Mouse (Mus musculus) MEL (cell line): ENCODE data around the gene Pdzd2.

ENCODE experiments used
- CTCF ChIP-seq, 3 experiments: IDR thresholded peaks in 2 of 3; conservative IDR thresholded peaks in 1 of 3; 2 replicates each; pipeline ENCODE4 v1.5.1; 2011 to 2012; ENCODE audit warnings: low read length in 3 of 3, low read depth in 2 of 3, mild to moderate bottlenecking in 2 of 3, improper control_type of control experiment in 1 of 3, inconsistent platforms in 1 of 3, mixed read lengths in 1 of 3, moderate library complexity in 1 of 3; ENCODE audit not compliant: control insufficient read depth in 1 of 3, insufficient read depth in 1 of 3, poor library complexity in 1 of 3, severe bottlenecking in 1 of 3
- EP300 ChIP-seq, 2 experiments: IDR thresholded peaks; 2 replicates each; pipeline ENCODE4 v1.6.1; 2011; ENCODE audit warnings: improper control_type of control experiment in 2 of 2, low read length in 2 of 2, low read depth in 1 of 2, mild to moderate bottlenecking in 1 of 2
- MAFK ChIP-seq: IDR thresholded peaks from 2 replicates; pipeline ENCODE4 v1.6.1; 2011; ENCODE audit warnings: low read depth, mild to moderate bottlenecking, low read length, improper control_type of control experiment, borderline replicate concordance
- NELFE ChIP-seq: IDR thresholded peaks from 2 replicates; pipeline ENCODE4 v1.6.1; 2011; ENCODE audit warnings: low read depth, low read length, improper control_type of control experiment
- POLR2A ChIP-seq, 2 experiments: IDR thresholded peaks; 2 replicates each; pipeline ENCODE4 v1.6.1; 2011 to 2012; ENCODE audit warnings: low read length in 2 of 2, mild to moderate bottlenecking in 2 of 2, control low read depth in 1 of 2, improper control_type of control experiment in 1 of 2, low read depth in 1 of 2, moderate library complexity in 1 of 2; ENCODE audit not compliant: control insufficient read depth in 1 of 2, insufficient read depth in 1 of 2, poor library complexity in 1 of 2
- TAL1 ChIP-seq: IDR thresholded peaks from 2 replicates; pipeline ENCODE4 v1.6.1; 2012; ENCODE audit warnings: mild to moderate bottlenecking, inconsistent platforms, low read length, moderate library complexity, mixed read lengths
- ZMIZ1 ChIP-seq: IDR thresholded peaks from 2 replicates; pipeline ENCODE4 v1.6.1; 2012; ENCODE audit warnings: low read depth, mild to moderate bottlenecking, inconsistent platforms, low read length, improper control_type of control experiment, moderate library complexity

GRCm38 (mm10) chr15:12629164-12629563 is 110.6 kb downstream of the Pdzd2 start:
- TF ChIP-seq TAL1 (no peak), POLR2A (IDR thresholded peaks at IDR 0.05; ENCODE audit: control insufficient read depth in 1 of 2, insufficient read depth in 1 of 2, low read depth in 1 of 2, low read length in 2 of 2, poor library complexity in 1 of 2) (no peak), EP300 (IDR thresholded peaks at IDR 0.05; ENCODE audit: low read depth in 1 of 2, low read length in 2 of 2) (no peak), NELFE (no peak), ZMIZ1 (no peak), CTCF (IDR thresholded peaks at IDR 0.05 in 2 of 3, conservative IDR thresholded peaks at IDR 0.05 in 1 of 3; ENCODE audit: control insufficient read depth in 1 of 3, insufficient read depth in 1 of 3, low read depth in 2 of 3, low read length in 3 of 3, poor library complexity in 1 of 3, severe bottlenecking in 1 of 3) (no peak), MAFK (no peak)
